Mouse (Mus musculus): ENCODE data around the gene Prdm13.

Prdm13 gene

GRCm38 (mm10) chr4:21685595-21686091 lies at the start of gene Prdm13:
Prdm13 (minus strand) TSS chr4:21685963.
- DNase-seq: no peak

DNA sequence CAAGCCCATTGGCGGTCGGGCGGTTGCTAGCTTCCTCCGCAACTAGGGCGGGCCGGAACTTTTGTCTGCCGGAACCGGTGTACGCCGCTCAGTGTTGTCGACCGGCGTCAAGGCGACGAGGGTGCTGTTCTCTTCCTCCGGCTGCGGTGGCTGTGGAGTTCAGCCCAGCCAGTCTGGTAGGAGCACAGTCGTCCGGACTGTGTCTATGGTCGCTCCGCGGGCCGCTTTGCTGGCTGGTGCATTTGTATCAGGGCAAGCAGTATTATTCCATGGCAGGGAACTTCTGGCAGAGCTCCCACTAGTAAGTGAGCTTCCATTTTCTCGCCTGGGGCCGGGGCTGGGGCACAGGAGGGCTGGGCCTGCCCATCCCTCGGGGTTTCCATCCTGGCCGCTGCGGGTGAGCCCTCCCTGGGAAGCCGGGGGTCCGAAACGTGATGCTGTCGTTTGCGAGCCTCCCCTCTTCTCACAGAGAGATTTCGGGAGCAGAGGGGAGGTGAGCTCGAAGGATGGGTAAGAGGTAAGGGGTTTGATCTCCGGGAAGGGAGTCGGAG lies 41.9 kb upstream of the Prdm13 start, which contains the start of gene Ccnc:
Ccnc (plus strand) TSS at position 87 of the 551 bp plus-strand sequence.
- peak; percentile 92 for DNase-seq

DNA sequence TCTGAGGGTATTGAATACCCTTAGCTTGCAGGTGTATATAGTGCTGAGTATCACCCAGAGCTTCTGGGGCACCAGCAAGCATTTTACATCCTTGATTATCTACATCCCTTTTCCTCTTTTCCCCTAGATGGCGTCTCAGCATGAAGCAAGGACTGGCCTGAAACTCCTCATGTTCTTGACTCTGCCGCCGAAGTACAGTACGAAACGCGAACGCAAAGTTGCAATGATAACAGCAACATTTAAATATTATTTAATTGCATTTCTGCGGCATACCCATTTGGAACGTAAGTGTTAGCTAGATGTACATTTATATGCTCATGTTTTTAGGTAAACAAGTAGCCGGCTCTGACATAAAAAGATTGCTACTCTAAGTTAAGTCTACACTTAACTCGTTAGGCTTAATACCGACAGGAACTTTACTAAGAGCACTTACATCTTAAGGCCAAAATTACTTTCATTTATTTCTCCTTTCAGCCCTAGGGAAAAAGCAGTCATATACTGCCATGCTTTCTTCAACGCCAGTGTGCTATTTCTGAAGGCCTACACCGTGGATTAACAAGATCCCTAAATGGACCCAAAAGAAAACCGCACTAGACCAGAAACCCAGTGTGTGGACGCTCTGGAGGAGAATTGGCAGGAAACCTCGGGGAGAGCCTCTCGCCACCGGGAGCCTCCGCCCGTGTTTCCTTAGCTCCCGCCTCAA lies 41.3 kb upstream of the Prdm13 start:
- DNase-seq: peak; percentile 38

GRCm38 (mm10) chr4:21722752-21723334 lies 37.1 kb upstream of the Prdm13 start:
- DNase-seq: no peak

GRCm38 (mm10) chr4:21712147-21712546 lies 26.4 kb upstream of the Prdm13 start:
- DNase-seq: peak; percentile 45

DNA sequence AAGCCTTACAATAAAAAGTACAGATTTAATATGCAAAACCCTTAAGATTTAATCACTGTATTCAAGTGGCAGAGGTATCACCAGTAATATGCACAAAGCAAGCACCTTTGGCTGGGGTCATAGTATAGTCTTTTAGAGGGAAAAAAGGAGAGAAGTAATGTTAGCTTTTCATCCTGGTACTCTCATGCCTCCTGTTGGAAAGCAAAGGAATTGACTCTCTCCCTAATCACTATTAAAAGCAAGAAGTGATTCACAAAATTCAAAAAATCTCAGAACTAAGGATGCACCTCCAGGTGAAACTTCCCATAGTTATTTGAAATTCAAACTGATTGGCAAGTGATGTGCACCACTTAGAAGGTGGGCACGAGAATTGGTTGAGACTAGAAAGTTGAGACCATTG lies 19.3 kb upstream of the Prdm13 start:
- DNase-seq: no peak

GRCm38 (mm10) chr4:21695638-21696254 lies 10.0 kb upstream of the Prdm13 start:
- DNase-seq: peak; percentile 69

- DNase-seq: no peak
Measured at GRCm38 (mm10) chr4:21690221-21690620, 4.5 kb upstream of the Prdm13 start.

DNA sequence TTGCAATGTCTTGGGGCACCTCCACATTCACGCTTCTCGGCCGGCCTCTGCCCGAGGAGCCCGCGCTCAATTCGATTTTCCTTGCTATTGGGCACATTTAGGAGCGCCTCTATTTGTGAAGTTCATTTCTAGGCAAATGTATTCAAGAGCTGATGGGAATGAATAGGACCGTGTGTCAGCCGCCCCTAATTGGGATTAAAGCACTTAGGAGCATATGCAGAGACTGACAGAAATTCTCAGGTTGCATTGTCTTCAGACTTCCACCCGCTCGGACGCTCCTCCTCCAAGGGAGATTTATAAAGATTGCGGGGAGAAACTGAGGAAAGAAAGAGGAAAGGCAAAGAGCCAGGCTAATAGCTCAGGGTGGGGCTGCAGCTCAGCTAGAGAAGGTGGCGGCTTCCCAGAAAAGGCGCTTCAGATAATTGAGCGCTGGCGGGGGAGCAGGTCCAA lies 3.8 kb upstream of the Prdm13 start:
- DNase-seq: peak; percentile 9

DNA sequence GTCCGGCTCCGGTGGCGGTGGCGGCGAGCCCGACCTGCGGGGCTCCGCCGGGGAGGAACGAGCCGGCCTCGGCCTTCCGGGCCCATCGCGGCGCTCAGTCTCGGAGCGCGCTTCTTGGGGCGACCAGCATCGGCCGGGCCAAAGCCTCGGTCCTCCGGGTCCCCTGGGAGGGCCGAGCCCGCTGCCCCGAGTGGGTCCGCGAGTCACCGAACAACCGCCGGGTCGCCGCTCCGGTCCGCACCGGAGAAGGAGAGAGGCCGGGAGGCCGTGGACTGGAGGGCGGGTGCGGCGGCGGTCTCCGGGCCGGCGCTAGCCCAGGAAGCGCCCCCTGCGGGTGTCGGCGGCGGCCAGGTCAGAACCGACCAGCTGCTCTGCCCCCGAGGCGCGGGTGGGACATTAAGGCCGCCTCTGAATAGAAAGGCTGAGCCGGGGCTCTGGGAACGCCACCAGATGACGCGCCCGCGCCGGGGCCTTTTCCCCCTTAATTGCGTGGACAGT lies 3.0 kb upstream of the Prdm13 start:
- DNase-seq: peak; percentile 30

- DNase-seq: no peak
Measured at GRCm38 (mm10) chr4:21687783-21688702, 2.3 kb upstream of the Prdm13 start.

DNA sequence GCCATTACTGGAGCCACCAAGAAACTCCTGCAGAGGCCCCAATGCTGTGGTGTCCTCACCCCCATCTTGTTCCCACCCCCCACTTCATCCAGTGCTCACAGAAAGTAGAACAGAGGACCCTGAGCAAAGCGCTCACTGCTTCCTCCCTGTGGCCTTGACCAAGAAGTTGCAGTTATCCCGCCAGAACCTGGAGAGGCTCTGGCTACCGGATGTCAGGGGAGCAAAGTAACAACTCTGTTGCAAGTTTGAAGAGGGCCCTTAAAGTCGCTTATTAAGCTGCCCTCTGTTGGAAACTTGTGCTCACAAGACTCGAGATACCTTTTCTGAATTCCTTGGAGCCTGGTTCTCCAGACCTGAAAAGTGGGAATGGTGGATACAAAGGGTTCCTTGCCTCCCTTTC lies 1.2 kb upstream of the Prdm13 start:
- no peak for DNase-seq

DNA sequence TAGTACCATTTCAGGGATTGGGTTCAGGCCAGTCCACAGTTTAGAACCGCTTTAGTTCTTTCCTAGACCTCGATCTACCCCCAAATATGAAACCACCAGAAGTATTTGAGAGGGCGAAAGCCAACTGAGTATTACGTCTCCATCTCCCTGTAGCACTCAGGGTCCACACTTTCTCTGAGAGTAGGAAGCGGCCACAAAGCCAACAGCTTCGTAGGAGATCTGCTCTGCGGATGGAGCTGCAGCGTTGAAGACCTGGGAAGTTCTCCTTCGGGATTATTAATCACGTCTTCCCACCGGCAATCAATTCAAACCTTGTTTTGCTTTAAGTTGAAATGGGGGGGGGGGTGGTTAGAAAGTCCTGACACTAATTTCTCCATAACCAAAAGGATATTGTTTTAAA lies 653 bp upstream of the Prdm13 start:
- DNase-seq: no peak

GRCm38 (mm10) chr4:21684341-21684970 lies 1.3 kb downstream of the Prdm13 start:
- DNase-seq: no peak

- no peak for DNase-seq
Measured at GRCm38 (mm10) chr4:21682421-21683150, 3.2 kb downstream of the Prdm13 start.

DNA sequence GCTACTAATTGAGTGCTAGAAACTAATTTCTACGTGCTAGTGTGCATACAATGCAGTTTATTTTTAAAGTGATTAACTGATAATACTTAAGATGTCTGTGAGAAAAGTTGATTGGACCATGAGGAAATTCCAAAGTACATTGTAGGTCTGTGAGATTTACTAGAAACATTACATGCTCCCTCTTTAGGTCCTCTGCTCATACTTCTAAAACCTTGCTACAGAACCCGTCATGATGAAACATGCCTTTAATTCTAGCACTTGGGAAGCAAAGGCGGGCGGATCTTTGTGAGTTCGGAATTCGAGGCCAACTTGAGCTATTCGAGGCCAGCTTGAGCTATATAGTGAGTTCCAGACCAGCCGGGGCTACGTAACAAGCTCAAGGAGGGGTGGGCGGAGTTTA lies 4.8 kb downstream of the Prdm13 start:
- no peak for DNase-seq

DNA sequence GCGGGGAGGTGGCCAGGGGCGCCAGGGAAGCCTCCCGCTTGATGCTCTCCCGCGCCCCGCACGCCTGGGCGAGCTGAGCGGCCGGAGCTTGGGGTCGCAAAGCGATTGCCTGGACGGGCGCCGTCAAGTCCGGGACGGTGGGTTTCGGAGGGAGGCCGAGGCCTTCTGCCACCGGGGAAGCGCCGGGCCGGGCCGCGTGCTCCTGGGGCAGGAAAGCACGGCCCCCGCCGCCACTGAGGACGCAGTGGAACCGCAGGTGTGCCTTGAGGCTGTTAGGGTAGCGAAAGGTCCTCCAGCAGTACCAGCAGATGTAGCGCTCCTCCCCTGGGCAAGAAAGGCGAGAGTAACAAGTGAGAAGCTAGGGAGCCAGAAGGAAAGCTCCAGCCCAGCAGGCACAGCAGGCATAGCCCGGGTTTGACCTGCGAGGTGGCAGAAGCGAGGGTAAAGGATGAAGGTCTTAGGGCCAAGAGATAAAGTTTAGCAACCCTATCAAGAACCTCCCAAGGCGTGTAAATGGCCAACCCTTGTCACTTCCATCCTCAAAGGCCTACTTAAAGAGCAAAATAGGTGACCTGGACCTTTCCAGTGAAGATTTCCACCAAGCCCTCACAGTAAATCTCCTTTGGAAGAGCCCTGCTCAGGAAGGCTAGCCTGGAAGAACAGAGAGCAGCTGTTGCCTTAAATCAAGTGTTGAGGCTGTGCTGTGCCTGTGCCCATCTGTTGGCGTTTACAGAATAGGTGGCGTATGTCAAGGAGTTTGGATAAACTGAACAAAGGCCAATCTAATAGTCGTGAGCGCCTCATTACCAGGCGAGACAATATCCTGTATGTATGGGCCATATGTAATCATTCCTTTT lies 5.9 kb downstream of the Prdm13 start:
- no peak for DNase-seq

DNA sequence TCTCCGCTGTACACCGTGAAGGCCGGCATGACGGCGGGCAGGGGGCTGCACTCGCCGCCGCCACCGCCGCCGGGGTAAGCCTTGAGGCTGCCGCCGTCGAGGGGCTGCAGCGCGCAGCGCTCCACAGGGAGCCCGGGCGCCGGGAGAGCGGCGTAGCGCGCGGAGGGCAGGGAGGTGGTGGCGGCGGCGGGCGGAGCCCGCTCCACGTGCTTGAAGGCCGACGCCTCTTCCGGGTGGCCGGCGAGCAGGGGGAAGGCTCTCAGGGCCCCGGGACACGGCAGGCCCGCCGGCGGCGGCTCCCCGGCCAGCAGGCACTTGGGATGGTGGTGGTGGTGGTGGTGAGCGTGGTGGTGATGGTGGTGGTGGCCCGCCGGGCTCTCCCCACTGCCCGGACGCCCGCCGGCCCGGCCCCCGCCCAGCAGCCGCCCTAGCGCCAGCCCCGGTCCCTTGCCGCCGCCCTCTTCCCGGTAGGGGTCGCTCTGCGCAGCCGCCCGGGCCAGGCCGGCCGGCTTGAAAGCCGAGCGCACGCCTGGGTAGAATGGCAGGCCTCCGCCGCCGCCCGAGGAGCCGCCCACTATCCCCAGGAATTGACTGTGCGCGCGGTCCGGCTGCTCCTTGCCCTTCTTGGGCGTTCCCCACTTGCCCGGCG lies 6.7 kb downstream of the Prdm13 start:
- peak; percentile 33 for DNase-seq
